Mouse (Mus musculus) hematopoietic stem cell, adult 5-6 weeks (primary cell): ENCODE measurements around the gene Map3k14. TPM values are rescaled to one million over a fixed set of nuclear protein-coding genes. Genes with fewer than 3 reads are reported as not detected.
A peak's percentile ranks its signal among the peaks of the same experiment; 100 is the strongest.
"Not testable (repeated sequence)": the region's sequence is repeated elsewhere in the genome, so short reads cannot be mapped to it uniquely, and the experiment has no call there.

Experiments used
- ATAC-seq, 2 experiments: fragments of 125-278 bp in 1 of 2; replicated peaks in 1 of 2; 2 replicates each; pipeline ENCODE4 v1.8.0; 2016 to 2017; ENCODE audit warnings: inconsistent platforms in 2 of 2, mild to moderate bottlenecking in 2 of 2, moderate number of reproducible peaks in 2 of 2, low read depth in 1 of 2, moderate TSS enrichment in 1 of 2; ENCODE audit not compliant: low FRiP score in 2 of 2, poor library complexity in 2 of 2, severe bottlenecking in 2 of 2, insufficient read depth in 1 of 2, low TSS enrichment in 1 of 2
- total RNA-seq: library from RNA; stranded (forward); fragments of 172-1452, 232-1000 nt; gene quantifications from 2 replicates; pipeline ENCODE4 v1.2.3, GENCODE M21; 2017

Map3k14 gene
- total RNA-seq, result 4.4 and 10.6 TPM in 2 replicates

- ATAC-seq, result peak; percentile 87 to 90
Measured at GRCm38 (mm10) chr11:103267346-103268219, at the start of gene Map3k14. TSS of gene Map3k14 (minus strand) at chr11:103267472.

DNA sequence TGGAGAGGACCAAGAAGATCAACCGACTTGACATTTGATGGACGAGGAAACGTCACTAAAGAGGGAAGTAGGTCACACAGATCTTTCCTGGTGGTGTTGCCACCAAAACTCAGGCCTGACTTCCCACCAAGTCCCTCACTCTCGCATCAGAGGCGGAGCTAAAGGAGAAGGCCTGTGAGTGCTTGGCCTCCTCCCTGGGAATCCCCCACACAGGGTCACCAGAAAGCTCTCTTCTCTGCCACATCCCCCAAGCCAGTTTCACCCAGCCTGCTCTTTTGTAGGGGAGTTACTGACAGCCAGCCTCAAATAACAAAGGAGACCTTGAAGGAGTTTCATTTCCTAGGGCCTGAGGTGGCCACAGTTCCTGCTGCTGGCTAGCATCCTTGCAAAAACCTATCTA is 48.1 kb upstream of the Map3k14 start:
- ATAC-seq, result peak; percentile 35 to 43; a peak in 2 of 4 replicates

DNA sequence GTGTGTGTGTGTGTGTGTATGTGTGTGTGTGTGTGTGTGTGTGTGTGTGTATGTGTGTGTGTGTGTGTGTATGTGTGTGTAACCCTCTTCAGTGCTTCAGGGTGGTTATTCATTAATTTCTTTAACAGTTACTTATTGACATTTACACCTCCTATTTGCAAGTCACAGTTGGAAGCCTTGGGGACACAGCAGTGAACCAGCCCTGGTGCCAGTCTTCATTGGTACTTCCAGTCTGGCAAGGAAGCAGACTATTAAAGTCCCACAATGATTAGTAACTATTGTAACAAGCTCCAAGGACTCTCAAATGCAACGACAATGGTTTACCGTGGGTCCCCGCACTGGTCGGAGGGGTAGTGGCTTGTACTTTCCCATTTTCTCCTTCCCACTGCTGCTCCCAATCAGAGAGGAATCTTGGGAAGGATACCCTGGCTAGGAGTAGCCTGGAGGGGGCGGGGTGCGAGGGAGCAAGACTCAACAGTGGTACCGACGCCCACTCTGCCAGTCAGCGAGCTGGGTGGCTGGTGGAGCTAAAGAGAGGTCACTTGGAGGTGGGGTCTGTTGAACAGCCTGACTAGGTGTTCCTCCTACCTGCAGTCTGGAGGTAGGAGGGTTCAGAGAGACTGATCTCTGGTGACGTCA is 47.6 kb upstream of the Map3k14 start:
- ATAC-seq, result no peak

DNA sequence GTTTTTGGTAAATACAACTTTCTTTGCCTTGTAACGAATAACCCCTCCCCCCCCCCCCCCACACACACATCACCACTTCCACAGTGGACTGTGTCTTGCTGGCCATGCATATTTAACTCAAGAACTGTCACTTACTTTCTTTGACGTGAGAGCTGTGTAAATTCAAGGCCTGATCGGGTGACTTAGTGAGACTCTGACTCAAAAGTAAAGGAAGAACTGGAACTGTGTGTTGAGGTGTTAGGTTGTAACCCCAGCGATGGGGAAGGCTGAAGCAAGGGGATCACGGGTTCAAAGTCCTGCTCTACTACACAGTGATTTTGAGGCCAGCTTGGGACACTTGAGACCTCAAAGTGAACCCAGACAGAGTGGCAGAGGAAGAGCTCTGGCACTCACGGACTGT is 46.3 kb upstream of the Map3k14 start:
- ATAC-seq, result no peak

DNA sequence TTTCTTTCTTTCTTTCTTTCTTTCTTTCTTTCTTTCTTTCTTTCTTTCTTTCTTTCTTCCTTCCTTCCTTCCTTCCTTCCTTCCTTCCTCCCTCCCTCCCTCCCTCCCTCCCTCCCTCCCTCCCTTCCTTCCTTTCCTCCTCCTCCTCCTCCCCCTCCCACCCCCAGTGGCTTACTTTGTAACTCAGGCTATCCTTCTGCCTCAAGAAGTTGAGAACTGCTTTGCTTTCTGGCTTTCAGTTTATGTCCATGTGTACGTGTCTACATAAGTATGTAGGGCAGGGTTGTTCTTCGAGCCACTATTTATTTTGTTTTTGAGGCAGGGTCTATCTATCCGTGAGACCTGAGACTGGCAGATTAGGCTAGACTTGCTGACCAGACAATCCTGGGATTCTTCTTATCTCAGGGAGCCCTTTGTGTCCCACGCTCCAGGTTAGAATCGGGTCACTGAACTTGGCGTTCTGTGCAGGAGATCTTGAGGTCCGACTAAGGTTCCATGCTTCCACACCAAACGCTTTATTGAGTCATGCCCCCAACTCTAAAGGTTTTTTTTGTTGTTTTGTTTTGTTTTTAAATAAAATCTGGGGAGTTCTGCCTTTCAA is 45.5 kb upstream of the Map3k14 start:
- no peak for ATAC-seq

- ATAC-seq, result peak; percentile 50 to 58; a peak in 3 of 4 replicates
Measured at GRCm38 (mm10) chr11:103311960-103312611, 44.8 kb upstream of the Map3k14 start.

DNA sequence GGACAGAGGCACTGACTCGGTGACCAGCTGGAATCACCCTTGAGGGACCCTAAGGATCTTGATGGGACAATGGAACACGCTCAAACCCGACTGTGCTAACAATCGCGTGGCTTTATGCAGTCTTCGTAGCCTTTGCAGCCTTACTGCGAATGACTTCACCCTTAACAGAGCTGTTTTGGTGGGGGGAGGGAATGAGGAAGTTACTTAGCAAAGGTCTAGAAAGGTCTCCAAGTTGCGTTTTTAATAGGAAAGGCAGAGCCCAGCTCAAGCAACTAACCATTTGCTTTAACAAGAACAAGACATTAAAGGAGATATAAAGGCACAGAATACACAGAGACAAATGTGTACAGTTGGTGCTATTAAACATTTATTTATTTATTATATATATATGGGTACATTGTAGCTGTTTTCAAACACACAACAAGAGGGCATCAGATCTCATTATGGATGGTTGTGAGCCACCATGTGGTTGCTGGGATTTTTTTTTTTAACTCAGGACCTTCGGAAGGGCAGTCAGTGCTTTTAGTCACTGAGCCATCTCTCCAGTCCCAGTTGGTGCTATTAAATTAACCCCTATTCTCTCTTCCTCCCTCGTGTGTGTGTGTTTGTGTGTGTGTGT is 42.8 kb upstream of the Map3k14 start:
- peak; percentile 65 to 74 for ATAC-seq

DNA sequence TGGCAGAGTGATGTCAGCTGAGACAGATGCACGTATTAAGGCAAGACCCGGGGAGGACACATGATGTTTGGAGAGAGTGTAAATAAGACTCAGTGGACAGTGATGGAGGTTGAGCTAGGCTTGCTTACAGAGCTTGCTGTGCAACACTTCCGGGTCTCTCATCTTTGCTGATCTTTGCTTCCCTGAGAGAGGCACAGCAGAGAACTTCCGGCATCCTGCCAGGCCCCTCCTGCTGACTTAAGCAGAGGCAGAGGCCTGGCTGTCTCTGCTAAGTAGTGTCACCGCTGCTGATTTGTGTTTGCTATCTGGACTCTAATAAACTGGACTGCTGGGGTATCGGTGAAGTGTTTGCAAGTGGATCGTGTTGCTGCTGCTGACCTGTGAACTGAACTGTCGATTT is 40.6 kb upstream of the Map3k14 start:
- no peak for ATAC-seq

GRCm38 (mm10) chr11:103304525-103304924 is 37.3 kb upstream of the Map3k14 start:
- ATAC-seq, result peak in 1 of 2 experiments; percentile 77; a peak in 2 of 4 replicates

DNA sequence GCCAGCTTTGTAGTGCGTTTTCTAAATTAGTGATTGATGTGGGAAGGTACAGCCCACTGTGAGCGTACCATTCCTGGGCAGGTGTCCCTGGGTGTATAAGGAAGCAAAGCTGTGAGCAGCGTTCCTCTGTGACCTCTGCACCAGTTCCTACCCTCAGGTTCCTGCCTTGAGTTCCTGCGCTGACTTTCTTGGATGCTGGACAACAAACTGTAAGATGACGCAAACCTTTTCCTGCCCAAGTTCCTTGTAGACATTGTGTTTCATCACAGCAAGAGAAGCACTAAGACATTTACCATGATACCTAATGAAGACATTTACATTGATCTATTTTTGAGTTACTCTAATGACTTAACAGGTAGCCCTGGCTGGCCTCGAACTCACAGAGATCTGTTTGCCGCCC is 27.5 kb upstream of the Map3k14 start:
- no peak for ATAC-seq

GRCm38 (mm10) chr11:103294066-103294465 is 26.8 kb upstream of the Map3k14 start:
- ATAC-seq, result no peak

GRCm38 (mm10) chr11:103292890-103293287 is 25.6 kb upstream of the Map3k14 start:
- ATAC-seq, result no peak

DNA sequence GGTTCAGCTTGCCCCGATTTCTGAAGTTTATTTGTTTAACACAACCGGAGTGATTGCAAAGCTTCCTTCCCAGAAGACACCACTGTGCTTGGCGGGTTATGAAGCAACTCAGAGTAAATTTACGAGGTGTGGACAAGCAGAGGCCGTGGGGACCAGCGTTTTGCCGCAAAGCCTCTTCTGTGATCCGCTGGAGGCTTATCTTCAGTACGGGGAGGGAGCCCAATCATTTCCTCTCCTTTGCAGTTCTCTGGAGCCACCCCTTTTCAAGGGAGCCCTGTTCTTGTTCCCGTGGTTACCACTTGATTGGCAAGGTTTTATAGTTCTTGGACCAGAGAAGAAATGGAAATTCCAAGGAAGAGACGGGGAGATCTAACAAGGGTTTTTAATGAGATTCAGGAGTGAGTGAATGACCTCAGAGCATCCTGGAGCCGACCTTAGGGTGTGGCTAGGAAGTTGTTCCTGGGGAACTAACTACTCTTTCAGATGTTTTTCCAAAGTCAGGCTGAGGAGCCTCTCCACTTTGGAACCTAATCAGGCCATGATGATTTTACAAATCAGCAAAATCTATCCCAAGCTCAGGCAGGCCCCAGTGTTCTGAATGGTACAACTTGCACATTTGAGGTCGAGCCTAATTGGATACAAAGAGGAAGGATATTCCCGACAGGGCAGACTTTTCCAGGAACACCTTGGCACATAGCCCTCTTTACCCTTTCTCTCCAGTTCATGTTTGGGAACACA is 25.0 kb upstream of the Map3k14 start:
- peak; percentile 60 for ATAC-seq

DNA sequence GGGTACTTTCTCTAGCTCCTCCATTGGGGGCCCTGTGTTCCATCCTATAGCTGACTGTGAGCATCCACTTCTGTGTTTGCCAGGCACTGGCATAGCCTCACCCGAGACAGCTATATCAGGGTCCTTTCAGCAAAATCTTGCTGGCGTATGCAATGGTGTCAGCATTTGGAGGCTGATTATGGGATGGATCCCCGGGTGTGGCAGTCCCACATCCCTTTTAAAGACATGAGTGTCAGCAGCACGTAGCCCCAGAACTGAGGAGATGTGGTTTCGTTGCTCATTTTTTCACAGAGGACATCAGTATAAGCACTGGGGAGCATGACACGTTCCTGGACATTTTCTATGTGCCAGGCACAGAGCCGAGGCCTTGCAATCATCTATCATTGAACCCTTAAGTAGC is 23.6 kb upstream of the Map3k14 start:
- not testable (repeated sequence) for ATAC-seq

DNA sequence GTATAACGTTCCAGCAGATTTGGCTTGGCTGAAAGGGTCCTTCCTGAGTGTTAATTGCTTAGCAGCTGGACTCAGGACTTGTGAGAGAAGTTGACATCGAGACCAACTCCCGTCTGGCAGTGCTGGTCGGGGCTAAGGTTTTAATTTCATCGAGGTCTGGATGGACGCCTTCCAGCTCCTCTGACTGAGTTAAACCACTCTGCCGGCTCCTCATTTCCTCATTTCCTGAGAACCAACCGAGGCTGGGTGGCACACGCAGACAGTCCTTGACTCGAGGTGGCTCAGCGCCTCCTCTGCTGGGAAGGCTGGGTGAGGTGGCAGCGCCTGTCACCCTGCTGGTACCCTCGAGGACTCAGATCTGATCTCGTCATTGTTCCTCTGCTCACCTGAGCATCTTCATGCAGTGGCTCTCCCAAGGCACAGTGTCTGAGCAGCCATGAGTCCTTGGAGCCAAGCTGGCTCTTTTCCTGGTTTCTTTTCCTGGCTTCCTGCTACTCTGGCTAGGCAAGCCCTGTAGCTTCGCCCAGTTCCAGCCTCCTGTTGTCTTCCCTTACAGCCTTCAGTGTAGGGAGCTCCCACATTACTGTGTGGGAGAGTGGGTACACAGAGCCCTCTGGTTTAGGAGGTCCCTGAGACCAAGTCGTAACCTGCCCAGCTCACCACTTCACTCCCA is 21.2 kb upstream of the Map3k14 start:
- ATAC-seq, result peak; percentile 33 to 72; a peak in 3 of 4 replicates

DNA sequence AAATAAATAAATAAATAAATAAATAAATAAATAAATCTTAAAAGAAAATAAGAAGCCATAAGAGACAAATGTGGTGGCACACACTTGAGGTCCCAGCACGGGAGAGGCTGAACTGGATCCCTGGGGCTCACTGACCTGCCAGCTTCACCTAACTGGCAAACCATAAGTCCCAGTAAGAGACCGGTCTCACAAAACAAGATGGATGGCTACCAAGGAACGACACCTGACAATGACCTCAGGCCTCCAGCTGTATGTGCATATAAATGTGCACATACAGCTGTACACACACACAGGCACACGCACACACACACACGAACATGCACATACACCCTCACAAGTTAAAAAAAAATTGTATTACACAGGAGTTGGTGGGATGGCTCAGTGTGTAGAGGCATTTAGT is 19.6 kb upstream of the Map3k14 start:
- ATAC-seq, result no peak
